Comparison of ENCODE assay signal across 11 mouse cellular contexts in the genomic region with DNA sequence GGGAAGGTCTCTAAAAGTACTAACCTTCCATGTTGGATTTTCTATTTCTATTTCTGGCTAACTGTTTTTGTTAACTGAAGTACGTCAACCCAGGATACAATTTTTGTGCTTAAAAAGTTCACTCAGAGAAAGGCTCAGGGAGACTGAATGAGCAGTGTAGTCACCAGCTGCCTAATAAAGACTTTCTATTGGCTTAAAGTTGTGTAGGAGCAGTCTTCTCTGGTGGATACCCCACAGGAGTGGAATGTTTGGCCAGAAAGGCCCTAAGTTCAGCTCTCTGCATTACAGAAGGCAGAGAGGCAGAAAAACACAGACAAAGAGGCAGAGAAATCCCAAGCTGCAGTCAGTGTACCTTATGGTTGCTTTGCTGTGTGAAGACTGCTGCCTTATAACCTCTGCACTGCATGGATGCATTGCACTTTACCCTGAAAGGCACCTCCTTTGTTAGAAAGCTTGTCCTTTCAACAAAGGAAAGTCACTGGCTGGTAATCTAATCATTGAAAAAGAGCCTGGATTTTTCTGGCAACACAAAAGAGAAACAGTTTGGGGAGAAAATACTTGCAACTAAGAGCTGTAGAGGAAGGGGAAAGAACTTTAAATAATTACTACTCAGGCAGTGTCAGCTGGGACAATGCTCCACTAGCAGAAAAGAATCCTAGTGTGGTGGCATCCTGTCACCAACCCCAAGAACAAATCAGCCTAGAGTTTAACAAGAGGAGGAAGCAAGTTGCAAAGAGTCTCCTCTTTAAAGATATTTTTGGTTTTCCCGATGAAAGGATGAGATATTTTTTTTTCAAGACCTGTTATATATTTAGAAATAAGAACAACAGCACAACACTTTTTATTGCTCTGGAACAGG.
DNase-seq lines count a peak whose midpoint lies in the region; ATAC-seq and TF ChIP-seq lines count a peak whose summit lies in the region.
"Had no signal": no experiment of that assay in that cellular context is flagged by ENCODE, and none has a peak within 500 bp of the region (broad histone marks: within the 10 kb centered on the region; RNA-seq: fewer than 3 reads in every experiment).

No protein-coding gene starts in this region.

- H3K4me1 ChIP-seq in kidney, adult 2 months (ENCODE audit: control insufficient read depth, insufficient read depth, low read length) = no peaks in the 10 kb centered on the region
- H3K4me1 ChIP-seq in heart, embryonic 16.5 days (ENCODE audit: control insufficient read depth, insufficient read depth, low read length) = peaks cover 6% of the 10 kb centered on the region; the same call in 1 of the 2 replicates
- no peaks in the 10 kb centered on the region for H3K4me1 ChIP-seq in midbrain, embryonic 16.5 days (ENCODE audit: control insufficient read depth, insufficient read depth, low read length)

- no peak overlapping the region for H3K4me2 ChIP-seq in heart, embryonic 16.5 days (ENCODE audit: low read depth, low read length)
- no peak overlapping the region for H3K4me2 ChIP-seq in midbrain, embryonic 16.5 days (ENCODE audit: low read length)
- H3K4me2 ChIP-seq: liver, embryonic 11.5 days had no signal

- WGBS in kidney, adult 2 months = 72% methylated on average over 2 of the region's 2 CpGs
- 53% methylated on average over 2 of the region's 2 CpGs for WGBS in heart, embryonic 16.5 days
- 34% methylated on average over 2 of the region's 2 CpGs for WGBS in midbrain, embryonic 16.5 days

- peak; percentile 36 for DNase-seq in kidney, adult 2 months
- DNase-seq in kidney, adult 18-20 months = no peak
- DNase-seq in embryo, embryonic 11 days = peak; percentile 33
- no peak for DNase-seq in right cerebral cortex, postnatal 14 days
- DNase-seq in cerebellum, postnatal 14 days = no peak
- DNase-seq: cerebellum, adult 18-20 months; lung, postnatal 4 days; thymus, postnatal 36 days had no signal

- TF ChIP-seq CTCF in kidney, adult 2 months (conservative IDR thresholded peaks at IDR 0.05; ENCODE audit: insufficient read depth, insufficient read length, low read depth, low read length) = no peak

- no peaks in the 10 kb centered on the region for H3K9me3 ChIP-seq in heart, embryonic 16.5 days (replicated peaks; ENCODE audit: control insufficient read depth, low read length)
- H3K9me3 ChIP-seq in midbrain, embryonic 16.5 days (replicated peaks; ENCODE audit: control insufficient read depth, low read length, poor library complexity, severe bottlenecking) = no peaks in the 10 kb centered on the region

- H3K36me3 ChIP-seq in kidney, adult 2 months (ENCODE audit: control insufficient read depth, insufficient read depth, low read length) = no peaks in the 10 kb centered on the region
- no peaks in the 10 kb centered on the region for H3K36me3 ChIP-seq in heart, embryonic 16.5 days (ENCODE audit: control insufficient read depth, insufficient read depth)
- H3K36me3 ChIP-seq in midbrain, embryonic 16.5 days (ENCODE audit: control insufficient read depth, insufficient read depth, low read length) = no peaks in the 10 kb centered on the region

- no peak for ATAC-seq in heart, embryonic 16.5 days (replicated peaks; ENCODE audit: extremely low read depth, insufficient read depth, low FRiP score)
- peak; percentile 28; the same call in 1 of the 2 replicates for ATAC-seq in midbrain, embryonic 16.5 days

- H3K4me3 ChIP-seq in kidney, adult 2 months (ENCODE audit: insufficient read depth, low read depth, low read length) = no peak overlapping the region
- no peak overlapping the region for H3K4me3 ChIP-seq in heart, embryonic 16.5 days (ENCODE audit: low read length)
- H3K4me3 ChIP-seq in midbrain, embryonic 16.5 days (ENCODE audit: low read depth, low read length) = no peak overlapping the region

- TF ChIP-seq POLR2A in kidney, adult 2 months (IDR thresholded peaks at IDR 0.05; ENCODE audit: low read depth, low read length) = no peak

- H3K27me3 ChIP-seq in kidney, adult 2 months (replicated peaks; ENCODE audit: control insufficient read depth, insufficient read depth, low read length) = no peaks in the 10 kb centered on the region
- H3K27me3 ChIP-seq in heart, embryonic 16.5 days (ENCODE audit: control insufficient read depth, insufficient read depth, low read length) = no peaks in the 10 kb centered on the region
- 0 out of 2 replicates have a peak, but pooled peaks cover 2% of the 10 kb centered on the region for H3K27me3 ChIP-seq in midbrain, embryonic 16.5 days (ENCODE audit: control insufficient read depth, insufficient read depth, low read depth, low read length)

- no peak overlapping the region for H3K9ac ChIP-seq in heart, embryonic 16.5 days (ENCODE audit: low read length)
- H3K9ac ChIP-seq in midbrain, embryonic 16.5 days (ENCODE audit: low read depth, low read length) = no peak overlapping the region

- no peak overlapping the region; the same call in 1 of the 2 replicates for H3K27ac ChIP-seq in kidney, adult 2 months (ENCODE audit: insufficient read depth, low read depth, low read length)
- H3K27ac ChIP-seq in heart, embryonic 16.5 days (ENCODE audit: low read length) = peak overlapping the region; percentile 15; the same call in 1 of the 2 replicates
- no peak overlapping the region for H3K27ac ChIP-seq in midbrain, embryonic 16.5 days (ENCODE audit: low read length)

Comparison
In these comparisons a context has a peak if more than half of its experiments do, and no peak if none do; other contexts are left out.
1. DNase-seq: peak in kidney, adult 2 months (single experiment) and embryo, embryonic 11 days (single experiment); none in kidney, adult 18-20 months (single experiment), right cerebral cortex, postnatal 14 days (single experiment) and cerebellum, postnatal 14 days (0 of 2).